8 mouse cellular contexts compared by ENCODE assay signal in the genomic region with DNA sequence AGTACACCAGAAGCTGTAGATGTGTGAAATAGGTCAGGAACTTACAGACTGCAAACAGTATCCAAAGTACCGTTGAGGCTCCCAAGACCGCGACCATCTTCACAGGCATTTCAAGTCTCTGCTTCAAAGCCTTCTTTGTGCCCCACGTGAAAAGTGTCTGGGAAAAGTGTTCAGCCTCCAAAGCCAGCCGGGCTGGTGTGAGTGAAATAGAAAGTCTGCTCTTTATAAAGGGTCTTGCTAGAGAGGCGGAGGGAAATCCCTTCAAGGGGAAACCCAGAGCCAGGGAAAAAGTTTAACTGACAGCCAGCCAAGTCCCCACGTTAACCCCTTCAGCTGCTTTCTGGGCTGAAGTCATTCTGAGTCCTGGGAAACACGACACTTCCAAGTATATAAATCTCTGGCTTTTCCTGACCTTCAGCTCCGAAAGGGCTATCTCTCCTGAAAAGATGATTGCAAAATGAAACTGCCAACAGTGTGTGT. TPM values are rescaled to one million over a fixed set of nuclear protein-coding genes. Genes with fewer than 3 reads are reported as not detected.
DNase-seq lines count a peak whose midpoint lies in the region; ATAC-seq and TF ChIP-seq lines count a peak whose summit lies in the region.

Vcam1 (minus strand) TSS at position 430 of the 480 bp plus-strand sequence.

- no peaks in the 10 kb centered on the region for H3K9me3 ChIP-seq in embryonic facial prominence, embryonic 11.5 days (replicated peaks; ENCODE audit: control insufficient read depth, low read length)
- no peaks in the 10 kb centered on the region for H3K9me3 ChIP-seq in intestine, embryonic 15.5 days
- no peaks in the 10 kb centered on the region for H3K9me3 ChIP-seq in midbrain, embryonic 10.5 days (replicated peaks)
- H3K9me3 ChIP-seq in stomach, embryonic 16.5 days (replicated peaks; ENCODE audit: control insufficient read depth, low read length) = no peaks in the 10 kb centered on the region

- H3K4me2 ChIP-seq in embryonic facial prominence, embryonic 11.5 days (ENCODE audit: low read depth, low read length) = peak within 1 kb of the TSS; percentile 50
- peak within 1 kb of the TSS; percentile 44 for H3K4me2 ChIP-seq in intestine, embryonic 15.5 days (replicated peaks)
- H3K4me2 ChIP-seq in stomach, embryonic 16.5 days (ENCODE audit: low read depth, low read length) = peak within 1 kb of the TSS; percentile 49

- 3% methylated on average over 9 of the region's 9 CpGs for WGBS in cerebellum, adult 2 months
- WGBS in embryonic facial prominence, embryonic 11.5 days = under 1% methylated on average over 9 of the region's 9 CpGs
- 5% methylated on average over 9 of the region's 9 CpGs for WGBS in intestine, embryonic 15.5 days
- WGBS in midbrain, embryonic 10.5 days = 4% methylated on average over 9 of the region's 9 CpGs
- 8% methylated on average over 9 of the region's 9 CpGs for WGBS in stomach, embryonic 16.5 days

- no peaks in the 10 kb centered on the region for H3K36me3 ChIP-seq in embryonic facial prominence, embryonic 11.5 days (replicated peaks; ENCODE audit: control insufficient read depth, insufficient read depth, low read depth, low read length)
- H3K36me3 ChIP-seq in intestine, embryonic 15.5 days = no peaks in the 10 kb centered on the region
- peaks cover 3% of the 10 kb centered on the region for H3K36me3 ChIP-seq in midbrain, embryonic 10.5 days
- 0 out of 2 replicates have a peak, but pooled peaks cover 2% of the 10 kb centered on the region for H3K36me3 ChIP-seq in stomach, embryonic 16.5 days (ENCODE audit: control insufficient read depth, insufficient read depth, low read length)

- ATAC-seq in embryonic facial prominence, embryonic 11.5 days (replicated peaks; ENCODE audit: insufficient number of reproducible peaks, low FRiP score, low TSS enrichment, low read depth) = peak; percentile 56
- peak; percentile 68 for ATAC-seq in intestine, embryonic 15.5 days
- peak; percentile 62; the same call in 1 of the 2 replicates for ATAC-seq in stomach, embryonic 16.5 days (ENCODE audit: insufficient read depth, low FRiP score)

- H3K4me3 ChIP-seq in cerebellum, adult 2 months (replicated peaks; ENCODE audit: insufficient read depth, low read depth, low read length) = peak within 1 kb of the TSS; percentile 15
- peak within 1 kb of the TSS; percentile 40 for H3K4me3 ChIP-seq in embryonic facial prominence, embryonic 11.5 days (ENCODE audit: low read depth, low read length)
- peak within 1 kb of the TSS; percentile 15 for H3K4me3 ChIP-seq in intestine, embryonic 15.5 days (replicated peaks)
- H3K4me3 ChIP-seq in midbrain, embryonic 10.5 days = peak within 1 kb of the TSS; percentile 48
- peak within 1 kb of the TSS; percentile 51 for H3K4me3 ChIP-seq in stomach, embryonic 16.5 days (replicated peaks; ENCODE audit: low read length)

- no peak within 1 kb of the TSS for H3K27ac ChIP-seq in cerebellum, adult 2 months (ENCODE audit: insufficient read depth, low read length)
- peak within 1 kb of the TSS; percentile 64 for H3K27ac ChIP-seq in embryonic facial prominence, embryonic 11.5 days (replicated peaks; ENCODE audit: low read depth, low read length)
- H3K27ac ChIP-seq in intestine, embryonic 15.5 days = no peak within 1 kb of the TSS
- peak within 1 kb of the TSS; percentile 81 for H3K27ac ChIP-seq in midbrain, embryonic 10.5 days (replicated peaks)
- H3K27ac ChIP-seq in stomach, embryonic 16.5 days (ENCODE audit: low read length) = peak within 1 kb of the TSS; percentile 62

- no peak for TF ChIP-seq POLR2A in cerebellum, adult 2 months (IDR thresholded peaks at IDR 0.05; ENCODE audit: borderline replicate concordance, insufficient read depth, low read length)

- H3K27me3 ChIP-seq in cerebellum, adult 2 months (ENCODE audit: control insufficient read depth, insufficient read depth, low read length) = peaks cover 2% of the 10 kb centered on the region; the same call in 1 of the 2 replicates
- H3K27me3 ChIP-seq in embryonic facial prominence, embryonic 11.5 days (ENCODE audit: control insufficient read depth, insufficient read depth, low read length) = no peaks in the 10 kb centered on the region
- H3K27me3 ChIP-seq in intestine, embryonic 15.5 days (replicated peaks) = no peaks in the 10 kb centered on the region
- H3K27me3 ChIP-seq in midbrain, embryonic 10.5 days (ENCODE audit: low read depth, poor library complexity, severe bottlenecking) = 0 out of 2 replicates have a peak, but pooled peaks cover 7% of the 10 kb centered on the region
- H3K27me3 ChIP-seq in stomach, embryonic 16.5 days (ENCODE audit: control insufficient read depth, insufficient read depth, low read length) = no peaks in the 10 kb centered on the region

- no peak for TF ChIP-seq CTCF in cerebellum, adult 2 months (IDR thresholded peaks at IDR 0.05; ENCODE audit: borderline replicate concordance, insufficient read depth, low read depth, low read length)

- peak; percentile 5 to 14 for DNase-seq in cerebellum, adult 2 months
- no peak for DNase-seq in cerebellum, adult 9-11 months
- DNase-seq in embryonic facial prominence, embryonic 11.5 days (ENCODE audit: low spot score) = peak; percentile 89
- peak; percentile 97 for DNase-seq in heart, adult 11 months
- peak; percentile 47 for DNase-seq in left cerebral cortex, postnatal 4 days
- DNase-seq in midbrain, embryonic 10.5 days (ENCODE audit: low spot score) = peak; percentile 79

- H3K4me1 ChIP-seq in cerebellum, adult 2 months (ENCODE audit: control insufficient read depth, insufficient read depth, low read length) = no peaks in the 10 kb centered on the region
- H3K4me1 ChIP-seq in embryonic facial prominence, embryonic 11.5 days (ENCODE audit: control insufficient read depth, insufficient read depth, low read length) = peaks cover 3% of the 10 kb centered on the region; the same call in 1 of the 2 replicates
- 0 out of 2 replicates have a peak, but pooled peaks cover 4% of the 10 kb centered on the region for H3K4me1 ChIP-seq in intestine, embryonic 15.5 days (replicated peaks)
- peaks cover 61% of the 10 kb centered on the region for H3K4me1 ChIP-seq in midbrain, embryonic 10.5 days
- 0 out of 2 replicates have a peak, but pooled peaks cover 12% of the 10 kb centered on the region for H3K4me1 ChIP-seq in stomach, embryonic 16.5 days (ENCODE audit: control insufficient read depth, insufficient read depth, low read length)

- peak within 1 kb of the TSS; percentile 50 for H3K9ac ChIP-seq in embryonic facial prominence, embryonic 11.5 days (replicated peaks; ENCODE audit: low read length)
- H3K9ac ChIP-seq in intestine, embryonic 15.5 days = no peak within 1 kb of the TSS
- peak within 1 kb of the TSS; percentile 70 for H3K9ac ChIP-seq in stomach, embryonic 16.5 days (ENCODE audit: low read length)

- intact Hi-C loops in left cerebral cortex, postnatal 4 days (cut with DNase I) = no loop called here

RNA-seq across cellular contexts. Expression of gene Vcam1, which starts in this region (rescaled TPM):
- polyA plus RNA-seq in cerebellum, adult 2 months (2012; rRNA removed) = 9.1 and 9.3 TPM in 2 replicates
- 69.3 and 75.4 TPM in 2 replicates for polyA plus RNA-seq in embryonic facial prominence, embryonic 11.5 days (2014; fragmentation: Nextera tagmentation; extraction: Ambion mirVana)
- polyA plus RNA-seq in intestine, embryonic 15.5 days (2015; fragmentation: Nextera tagmentation; extraction: Ambion mirVana) = 17.0 and 18.9 TPM in 2 replicates
- total RNA-seq in left cerebral cortex, postnatal 4 days (2021) = 10 to 100 TPM; 27.9 to 29.8 TPM
- 30.2 and 47.0 TPM in 2 replicates for polyA plus RNA-seq in midbrain, embryonic 10.5 days (2016; fragmentation: Nextera tagmentation; extraction: Ambion mirVana)
- 63.3 and 65.7 TPM in 2 replicates for polyA plus RNA-seq in stomach, embryonic 16.5 days (2015; fragmentation: Nextera tagmentation; extraction: Ambion mirVana)

Comparison
In these comparisons a context has a peak if more than half of its experiments do, and no peak if none do; other contexts are left out.
1. H3K27ac ChIP-seq: peak in embryonic facial prominence, embryonic 11.5 days (single experiment), midbrain, embryonic 10.5 days (single experiment) and stomach, embryonic 16.5 days (single experiment); none in cerebellum, adult 2 months (single experiment) and intestine, embryonic 15.5 days (single experiment).
2. Peak in every context shown above with its lines, with median percentiles within 50 percentile points of each other: H3K4me3 ChIP-seq, ATAC-seq and H3K4me2 ChIP-seq.